Comparison of ENCODE assay signal across 8 mouse cellular contexts in the genomic region with DNA sequence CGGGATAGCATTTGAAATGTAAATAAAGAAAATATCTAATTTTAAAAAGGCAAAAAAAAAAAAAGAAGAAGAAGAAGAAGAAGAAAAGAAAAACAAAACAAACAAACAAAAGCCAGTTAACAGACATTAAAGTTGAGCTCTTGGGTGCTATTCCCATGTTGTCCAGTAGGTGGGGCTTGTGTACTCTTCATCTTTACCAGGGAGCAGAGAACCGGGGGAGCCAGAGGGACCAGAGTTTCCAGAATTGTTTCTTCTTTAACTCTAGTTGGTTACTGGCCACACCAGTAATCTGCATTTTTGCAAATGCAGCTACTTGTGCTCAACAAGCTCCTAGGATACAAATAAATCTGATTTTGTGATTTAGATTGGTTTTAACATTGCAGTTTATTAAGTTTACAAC.
DNase-seq lines count a peak whose midpoint lies in the region; ATAC-seq lines count a peak whose summit lies in the region.

No protein-coding gene starts in this region.

- 12% methylated on average over 2 of the region's 2 CpGs for WGBS in neural tube, embryonic 15.5 days

- no peak overlapping the region for H3K4me2 ChIP-seq in neural tube, embryonic 15.5 days

- DNase-seq in neural tube, embryonic 10.5 days (ENCODE audit: extremely low spot score, low spot score) = peak; percentile 57
- DNase-seq in forelimb bud, embryonic 11.5 days (ENCODE audit: low read depth, low spot score) = peak; percentile 70
- peak; percentile 43 for DNase-seq in kidney, adult 18-20 months
- peak; percentile 53 for DNase-seq in left cerebral cortex, postnatal 4 days
- peak; percentile 9 for DNase-seq in ovary, postnatal 36 days (ENCODE audit: low spot score)
- DNase-seq in thymus, postnatal 4 days = peak; percentile 43

- H3K36me3 ChIP-seq in neural tube, embryonic 15.5 days = no peaks in the 10 kb centered on the region

- no peaks in the 10 kb centered on the region for H3K4me1 ChIP-seq in neural tube, embryonic 15.5 days

- no peak for ATAC-seq in neural tube, embryonic 15.5 days (ENCODE audit: low FRiP score)
- 0 out of 2 replicates have a peak, but pooled peaks have one; percentile 64 for ATAC-seq in cerebellum, adult (ENCODE audit: insufficient number of reproducible peaks, low FRiP score, low TSS enrichment)

- intact Hi-C loops in left cerebral cortex, postnatal 4 days (cut with DNase I) = loop anchor here (5.0 kb wide), 1 partner anchor 291 kb away; no protein-coding TSS in a partner anchor

- no peaks in the 10 kb centered on the region for H3K27me3 ChIP-seq in neural tube, embryonic 15.5 days (replicated peaks)

- H3K4me3 ChIP-seq in neural tube, embryonic 15.5 days (replicated peaks) = no peak overlapping the region

- no peaks in the 10 kb centered on the region for H3K9me3 ChIP-seq in neural tube, embryonic 15.5 days (replicated peaks)

- H3K27ac ChIP-seq in neural tube, embryonic 15.5 days (replicated peaks) = no peak overlapping the region

- H3K9ac ChIP-seq in neural tube, embryonic 15.5 days (replicated peaks) = no peak overlapping the region

Comparison
In these comparisons a context has a peak if more than half of its experiments do, and no peak if none do; other contexts are left out.
1. DNase-seq: peak in every context shown above with its lines; median percentile 70 in forelimb bud, embryonic 11.5 days; 57 in neural tube, embryonic 10.5 days; 53 in left cerebral cortex, postnatal 4 days; 43 in kidney, adult 18-20 months; 43 in thymus, postnatal 4 days; 9 in ovary, postnatal 36 days.